Mouse (Mus musculus) adrenal gland, adult 2 months (tissue): ENCODE measurements around the gene Smarca1. TPM values are rescaled to one million over a fixed set of nuclear protein-coding genes. Genes with fewer than 3 reads are reported as not detected.

Experiments
- DNase-seq: peaks from one replicate; pipeline ENCODE4 v3.0.0; 2021
- polyA plus RNA-seq: library from polyadenylated mRNA; depleted of rRNA; stranded (reverse); fragments of >200 nt; gene quantifications from 2 replicates; pipeline ENCODE4 v1.2.3, GENCODE M21; 2012; rRNA removed
- total RNA-seq, 2 experiments: library from RNA; stranded (reverse); gene quantifications; 2 replicates each; pipeline ENCODE4 v1.2.3; 2021

The Smarca1 gene
- total and polyA plus RNA-seq, 3 experiments: 4.6 to 49.3 (median 19.2) TPM

GRCm38 (mm10) chrX:47764440-47764839 is 128.3 kb downstream of the Smarca1 start:
- DNase-seq: no peak

GRCm38 (mm10) chrX:47760212-47760611 is 132.6 kb downstream of the Smarca1 start:
- DNase-seq: peak; percentile 2

Other genes starting within 250 kb of the Smarca1 start
- gene Ocrl, start 19.4 kb upstream of the Smarca1 start, total RNA-seq: 10 to 100 TPM; 42.7 to 45.6 TPM
- 15.2 and 17.0 TPM in 2 replicates for gene Ocrl, start 19.4 kb upstream of the Smarca1 start, polyA plus RNA-seq
- 1 to 10 TPM; 1.6 to 5.0 TPM for gene Apln, start 141.9 kb upstream of the Smarca1 start, total RNA-seq
- 3.1 and 8.3 TPM in 2 replicates for gene Apln, start 141.9 kb upstream of the Smarca1 start, polyA plus RNA-seq
- gene Xpnpep2, start 215.8 kb upstream of the Smarca1 start, total RNA-seq: 1 to 10 TPM; 1.4 to 1.6 TPM
- gene Xpnpep2, start 215.8 kb upstream of the Smarca1 start, polyA plus RNA-seq: 0.59 and 1.1 TPM in 2 replicates